Mouse (Mus musculus) lung, adult 18-20 months (tissue): ENCODE measurements around the gene Mark1.

ENCODE experiments used
- DNase-seq, 2 experiments: peaks; one replicate each; pipeline ENCODE4 v3.0.0; 2022; ENCODE audit warnings: mixed read lengths in 2 of 2

Gene Mark1

DNA sequence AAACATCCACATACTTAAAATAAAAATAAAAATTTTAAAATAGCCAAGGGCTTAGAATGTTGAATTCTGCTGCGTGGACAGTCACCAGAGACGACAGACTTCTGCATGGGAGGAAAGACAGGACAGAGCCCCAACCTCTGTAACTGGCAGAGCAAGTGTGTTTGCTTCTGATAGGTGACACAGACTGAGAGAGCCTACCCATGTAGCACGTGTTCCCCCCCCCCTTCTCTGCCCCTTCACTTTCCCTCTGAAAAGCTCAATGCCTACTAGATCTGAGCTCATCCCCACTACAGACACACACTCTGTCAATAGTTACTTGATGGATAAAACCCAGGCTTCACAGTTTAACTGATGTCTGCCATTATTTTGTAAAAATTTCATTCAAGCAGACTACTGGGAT, 152.4 kb downstream of the Mark1 start:
- no peak for DNase-seq
